Mouse (Mus musculus) kidney, embryonic 16.5 days (tissue): ENCODE measurements around the gene Rps27. TPM values are rescaled to one million over a fixed set of nuclear protein-coding genes. Genes with fewer than 3 reads are reported as not detected.
"Not testable (repeated sequence)": the region's sequence is repeated elsewhere in the genome, so short reads cannot be mapped to it uniquely, and the experiment has no call there.

Experiments used
- ATAC-seq: fragments of 200-750 bp; cut with Nextera tagmentation; 2 replicates; pipeline ENCODE4 v1.8.0; 2017; ENCODE audit warnings: moderate TSS enrichment; ENCODE audit not compliant: low FRiP score, low TSS enrichment
- H3K27ac ChIP-seq: fragments of 300-500 bp; sonication (generic); 2 replicates; pipeline ENCODE4 v1.5.1; 2014; ENCODE audit warnings: low read length
- H3K27me3 ChIP-seq: fragments of 300-500 bp; sonication (generic); 2 replicates; pipeline ENCODE4 v1.6.1; 2014; ENCODE audit warnings: low read length, control low read depth, mixed read lengths; ENCODE audit not compliant: insufficient read depth
- H3K36me3 ChIP-seq: fragments of 300-500 bp; sonication (generic); 2 replicates; pipeline ENCODE4 v1.6.1; 2014; ENCODE audit warnings: low read length, control low read depth, mixed read lengths; ENCODE audit not compliant: insufficient read depth
- H3K4me1 ChIP-seq: fragments of 300-500 bp; sonication (generic); 2 replicates; pipeline ENCODE4 v1.6.1; 2014; ENCODE audit warnings: low read length, control low read depth, mixed read lengths; ENCODE audit not compliant: insufficient read depth
- H3K4me2 ChIP-seq: fragments of 300-500 bp; sonication (generic); replicated peaks from 2 replicates; pipeline ENCODE4 v1.6.1; 2014; ENCODE audit warnings: low read depth, low read length
- H3K4me3 ChIP-seq: fragments of 300-500 bp; sonication (generic); 2 replicates; pipeline ENCODE4 v1.5.1; 2014; ENCODE audit warnings: mild to moderate bottlenecking, low read length
- H3K9ac ChIP-seq: fragments of 300-500 bp; sonication (generic); replicated peaks from 2 replicates; pipeline ENCODE4 v1.6.1; 2014; ENCODE audit warnings: low read length
- H3K9me3 ChIP-seq: fragments of 300-500 bp; sonication (generic); 2 replicates; pipeline ENCODE4 v1.6.1; 2016; ENCODE audit warnings: low read length, control low read depth
- WGBS: fragments of 180-500 bp; shearing (Covaris S2); extraction: QIAGEN DNeasy Blood & Tissue Kit; methylation state at CpG from one replicate; pipeline ENCODE4 v1.1.7; 2014; 5-methylcytosine and 5-hydroxymethylcytosine counted together
- polyA plus RNA-seq: library from polyadenylated mRNA; unstranded; fragments of >200 nt; fragmentation: Nextera tagmentation; extraction: Ambion mirVana; gene quantifications from 2 replicates; pipeline ENCODE4 v1.2.1, GENCODE M21; 2015

The Rps27 gene
- polyA plus RNA-seq, 1 experiment from 2014 or later, result 1,390 TPM

GRCm38 (mm10) chr3:90251731-90252226 lies 38.3 kb upstream of the Rps27 start:
- H3K9ac ChIP-seq, H3K9me3 ChIP-seq, H3K27me3 ChIP-seq, H3K4me3 ChIP-seq, ATAC-seq, H3K4me2 ChIP-seq, H3K27ac ChIP-seq: not testable (repeated sequence)
- H3K36me3 ChIP-seq, result peaks cover 20% of the 10 kb centered on the region
- 92% methylated on average over 10 of the region's 12 CpGs for WGBS
- H3K4me1 ChIP-seq, result peaks cover 32% of the 10 kb centered on the region

DNA sequence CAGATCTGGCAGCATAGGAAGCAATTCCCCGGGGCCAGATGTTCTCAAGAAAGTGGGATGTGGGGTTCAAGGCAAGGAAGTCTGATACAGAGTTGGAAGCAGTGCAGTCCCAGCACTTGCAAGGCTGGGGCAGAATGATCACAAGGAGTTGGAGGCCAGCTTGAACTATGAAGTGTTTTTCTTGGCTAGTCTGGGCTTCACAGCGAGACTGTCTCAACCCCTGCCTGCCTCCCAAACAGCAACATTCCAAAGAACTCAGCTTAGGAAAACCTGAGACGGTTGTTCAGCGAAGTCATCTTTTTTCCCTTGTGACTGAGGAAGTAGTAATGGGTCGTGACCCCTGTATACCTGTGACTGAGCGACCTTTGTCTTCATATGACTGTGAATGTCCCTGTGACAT lies 37.3 kb upstream of the Rps27 start:
- Histone ChIP-seq H3K36me3 (peaks cover 20% of the 10 kb centered on the region), H3K4me1 (peaks cover 29% of the 10 kb centered on the region), H3K9ac (0 out of 2 replicates have a peak overlapping the region, but pooled peaks have one; percentile 25), H3K4me2 (no peak overlapping the region), H3K27ac (no peak overlapping the region), H3K9me3 (no peaks in the 10 kb centered on the region), H3K4me3 (no peak overlapping the region), H3K27me3 (no peaks in the 10 kb centered on the region)
- WGBS, result 66% methylated on average over 6 of the region's 6 CpGs
- ATAC-seq, result no peak

- peaks cover 20% of the 10 kb centered on the region for H3K36me3 ChIP-seq
- 2% methylated on average over 10 of the region's 10 CpGs for WGBS
- peak overlapping the region; percentile 82 for H3K9ac ChIP-seq
- H3K27ac ChIP-seq, result peak overlapping the region; percentile 97
- H3K27me3 ChIP-seq, result no peaks in the 10 kb centered on the region
- H3K4me2 ChIP-seq, result peak overlapping the region; percentile 96
- peaks cover 23% of the 10 kb centered on the region for H3K4me1 ChIP-seq
- peak overlapping the region; percentile 90 for H3K4me3 ChIP-seq
- H3K9me3 ChIP-seq, result no peaks in the 10 kb centered on the region
- peak; percentile 7; the same call in 1 of the 2 replicates for ATAC-seq
Measured at GRCm38 (mm10) chr3:90248746-90249100, 35.3 kb upstream of the Rps27 start.

- WGBS, result under 1% methylated on average over 36 of the region's 44 CpGs
Measured at GRCm38 (mm10) chr3:90247960-90248745, 34.7 kb upstream of the Rps27 start, which contains the start of gene Slc39a1. TSS of gene Slc39a1 (plus strand) at chr3:90248172.

DNA sequence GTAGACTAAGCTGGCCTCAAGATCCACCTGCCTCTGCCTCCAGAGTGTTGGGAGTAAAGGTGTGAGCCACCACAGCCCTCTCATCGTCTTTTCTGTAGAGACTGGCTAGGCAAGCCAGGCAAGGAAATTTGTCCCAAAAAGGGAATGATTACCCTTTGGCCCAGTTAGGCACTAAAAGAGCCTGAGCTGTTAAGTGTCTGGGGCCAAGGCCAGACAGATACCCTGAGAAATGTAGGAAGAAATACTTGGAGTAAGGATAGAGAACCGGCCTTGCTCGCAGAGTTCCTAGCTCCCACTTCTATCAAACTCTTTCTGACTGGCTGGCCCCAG lies 34.1 kb upstream of the Rps27 start:
- Histone ChIP-seq H3K4me1 (peaks cover 31% of the 10 kb centered on the region), H3K27ac (peak overlapping the region; percentile 97), H3K27me3 (no peaks in the 10 kb centered on the region), H3K9ac (peak overlapping the region; percentile 82), H3K36me3 (peaks cover 20% of the 10 kb centered on the region), H3K4me2 (peak overlapping the region; percentile 96), H3K9me3 (no peaks in the 10 kb centered on the region), H3K4me3 (peak overlapping the region; percentile 90)
- WGBS, result 0% methylated on average over 3 of the region's 3 CpGs
- no peak for ATAC-seq

More at GRCm38 (mm10) chr3:90247960-90248745, 34.7 kb upstream of the Rps27 start, which contains the start of gene Slc39a1:
- Histone ChIP-seq H3K36me3 (peaks cover 20% of the 10 kb centered on the region), H3K9me3 (no peaks in the 10 kb centered on the region), H3K27ac (peak within 1 kb of the TSS; percentile 97), H3K4me1 (peaks cover 26% of the 10 kb centered on the region), H3K9ac (peak within 1 kb of the TSS; percentile 82), H3K4me2 (peak within 1 kb of the TSS; percentile 96), H3K27me3 (no peaks in the 10 kb centered on the region), H3K4me3 (peak within 1 kb of the TSS; percentile 90)
- peak; percentile 96 for ATAC-seq

DNA sequence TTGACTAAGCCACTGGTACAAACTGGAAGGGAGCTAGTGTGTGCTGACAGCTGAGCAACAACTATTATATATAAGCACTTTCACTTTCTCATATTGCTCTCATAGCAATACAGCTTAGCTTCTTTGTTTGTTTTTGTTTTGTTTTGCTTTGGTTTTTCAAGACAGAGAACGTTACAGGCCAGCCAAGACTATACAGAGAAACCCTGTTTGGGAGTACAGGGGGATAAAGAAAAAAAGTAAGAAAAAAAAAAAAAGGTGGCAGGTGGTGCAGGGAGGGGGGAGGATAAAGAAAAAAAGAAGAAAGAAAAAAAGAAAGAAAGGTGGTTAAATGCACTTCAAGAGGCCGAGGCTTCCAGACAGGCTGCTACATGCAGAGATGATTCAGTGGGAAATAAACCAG lies 32.0 kb upstream of the Rps27 start:
- no peaks in the 10 kb centered on the region for H3K27me3 ChIP-seq
- ATAC-seq, result no peak
- no peak overlapping the region for H3K4me3 ChIP-seq
- no peaks in the 10 kb centered on the region for H3K9me3 ChIP-seq
- no peak overlapping the region for H3K4me2 ChIP-seq
- H3K9ac ChIP-seq, result no peak overlapping the region
- 59% methylated on average over 2 of the region's 2 CpGs for WGBS
- no peak overlapping the region for H3K27ac ChIP-seq
- H3K4me1 ChIP-seq, result peaks cover 28% of the 10 kb centered on the region
- peaks cover 7% of the 10 kb centered on the region; the same call in 1 of the 2 replicates for H3K36me3 ChIP-seq

- peak within 1 kb of the TSS; percentile 51 for H3K4me3 ChIP-seq
- peak; percentile 54 for ATAC-seq
- peak within 1 kb of the TSS; percentile 65 for H3K9ac ChIP-seq
- H3K4me1 ChIP-seq, result peaks cover 15% of the 10 kb centered on the region
- no peaks in the 10 kb centered on the region for H3K9me3 ChIP-seq
- WGBS, result 3% methylated on average over 19 of the region's 19 CpGs
- H3K27me3 ChIP-seq, result no peaks in the 10 kb centered on the region
- H3K27ac ChIP-seq, result peak within 1 kb of the TSS; percentile 70
- no peaks in the 10 kb centered on the region for H3K36me3 ChIP-seq
- H3K4me2 ChIP-seq, result peak within 1 kb of the TSS; percentile 86
Measured at GRCm38 (mm10) chr3:90242984-90243775, 29.7 kb upstream of the Rps27 start, which contains the start of gene Creb3l4. TSS of gene Creb3l4 (minus strand) at chr3:90243512.

DNA sequence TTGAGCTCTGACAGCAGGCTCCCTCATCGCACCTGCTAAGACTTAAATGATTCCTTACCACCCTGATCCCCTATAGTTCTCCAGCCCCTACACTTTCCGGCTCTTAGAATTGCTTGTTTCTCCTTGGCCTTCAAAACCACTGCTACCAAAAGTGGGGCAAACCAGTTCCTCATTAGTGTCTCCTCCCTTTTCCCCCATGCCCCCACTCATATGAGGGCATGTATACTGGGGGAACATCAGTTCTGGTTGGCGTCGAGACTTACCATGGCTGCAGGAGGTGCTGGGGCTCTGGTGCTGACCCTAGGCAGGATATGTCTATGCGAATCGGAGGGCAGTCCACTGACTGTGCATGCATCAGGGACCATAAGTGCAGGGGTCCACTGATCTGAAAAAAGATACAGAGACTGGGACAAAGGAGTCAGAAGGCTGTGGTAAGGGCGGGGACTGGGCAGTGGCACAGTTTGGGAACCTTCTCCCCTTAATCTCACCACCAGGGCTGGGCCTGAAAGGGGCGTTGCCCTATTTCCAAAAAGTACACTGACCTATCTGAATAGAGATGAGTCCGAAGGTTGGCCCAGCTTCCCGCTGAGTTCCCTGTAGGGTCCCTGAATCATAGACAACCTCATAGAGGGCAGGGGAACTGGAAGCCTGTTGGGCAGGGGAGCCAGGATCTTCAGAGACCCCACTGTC lies 28.4 kb upstream of the Rps27 start:
- 0 out of 2 replicates have a peak, but pooled peaks have one; percentile 15 for ATAC-seq
- WGBS, result 81% methylated on average over 10 of the region's 10 CpGs
- Histone ChIP-seq H3K4me2 (no peak overlapping the region), H3K4me1 (peaks cover 12% of the 10 kb centered on the region), H3K36me3 (no peaks in the 10 kb centered on the region), H3K9ac (no peak overlapping the region), H3K4me3 (no peak overlapping the region), H3K27ac (no peak overlapping the region), H3K9me3 (no peaks in the 10 kb centered on the region), H3K27me3 (no peaks in the 10 kb centered on the region)

GRCm38 (mm10) chr3:90241251-90241650 lies 27.8 kb upstream of the Rps27 start:
- no peak overlapping the region for H3K27ac ChIP-seq
- H3K4me1 ChIP-seq, result peaks cover 12% of the 10 kb centered on the region
- H3K4me3 ChIP-seq, result no peak overlapping the region
- H3K27me3 ChIP-seq, result no peaks in the 10 kb centered on the region
- H3K9ac ChIP-seq, result no peak overlapping the region
- peak; percentile 59; the same call in 1 of the 2 replicates for ATAC-seq
- H3K36me3 ChIP-seq, result 0 out of 2 replicates have a peak, but pooled peaks cover 3% of the 10 kb centered on the region
- 89% methylated on average over 2 of the region's 2 CpGs for WGBS
- no peaks in the 10 kb centered on the region for H3K9me3 ChIP-seq
- H3K4me2 ChIP-seq, result no peak overlapping the region
